Mouse (Mus musculus) spleen, adult 2 months (tissue): ENCODE measurements at regions not wholly inside any gene's neighbourhood (a gene's known extent, or its start where the extent isn't known, plus 50 kb on each side); places are given as distances from the start of the nearest gene placed in this dataset.

Source experiments
- CTCF ChIP-seq: fragments of 200-500 bp; IDR thresholded peaks from 2 replicates; pipeline ENCODE4 v1.5.1; 2011; ENCODE audit warnings: mild to moderate bottlenecking, inconsistent platforms; ENCODE audit not compliant: insufficient read depth, insufficient read length, insufficient replicate concordance; ENCODE audit errors: extremely low read depth
- POLR2A ChIP-seq: fragments of 200-500 bp; IDR thresholded peaks from 2 replicates; pipeline ENCODE4 v1.6.1; 2011; ENCODE audit warnings: low read depth, low read length, inconsistent platforms

- TF ChIP-seq CTCF: no peak
- TF ChIP-seq POLR2A: no peak
Observed at GRCm38 (mm10) chr11:19438385-19438784, 419.6 kb upstream of the Meis1 start.
